Mouse (Mus musculus) left cerebral cortex, adult 2 months (tissue): Measurements from ENCODE around the gene Slc17a9. TPM values are rescaled to one million over a fixed set of nuclear protein-coding genes. Genes with fewer than 3 reads are reported as not detected.

Experiments used
- DNase-seq, 2 experiments: peaks; one replicate each; pipeline ENCODE4 v3.0.0; 2021 to 2022; ENCODE audit warnings: low spot score in 2 of 2, mixed read lengths in 1 of 2; ENCODE audit errors: extremely low spot score in 1 of 2
- H3K27ac ChIP-seq: fragments of 200-600 bp; 2 replicates; pipeline ENCODE4 v1.8.1; 2022
- H3K4me3 ChIP-seq: fragments of 200-600 bp; 2 replicates; pipeline ENCODE4 v1.8.1; 2022
- CTCF ChIP-seq: fragments of 200-600 bp; IDR thresholded peaks from 2 replicates; pipeline ENCODE4 v1.8.1; 2022; ENCODE audit warnings: antibody characterized with exemption, mild to moderate bottlenecking, moderate library complexity
- intact Hi-C: fragments of 180-260 bp; cut with DNase I; formaldehyde crosslinking; loops from one replicate; pipeline ENCODE4 v1.15.1; 2025
- long read RNA-seq, 2 experiments: library from polyadenylated mRNA; stranded (forward); transcript quantifications; one replicate each; pipeline ENCODE4 v2.0.0; 2021; ENCODE audit warnings: borderline mapping rate in 2 of 2
- total RNA-seq, 2 experiments: library from RNA; stranded (reverse); gene quantifications; 2 replicates each; pipeline ENCODE4 v1.2.3; 2021

The Slc17a9 gene
- under 1 TPM in 1 of 2 experiments, not detected in 1; 0.57 TPM for total RNA-seq
- long read RNA-seq, experiment 1, result 0 reads
- long read RNA-seq, experiment 2, partial matches to known transcripts, result 0 of 1 reads
- long read RNA-seq, experiment 2, other reads (novel, unspliced or antisense), result 1 of 1 reads

DNA sequence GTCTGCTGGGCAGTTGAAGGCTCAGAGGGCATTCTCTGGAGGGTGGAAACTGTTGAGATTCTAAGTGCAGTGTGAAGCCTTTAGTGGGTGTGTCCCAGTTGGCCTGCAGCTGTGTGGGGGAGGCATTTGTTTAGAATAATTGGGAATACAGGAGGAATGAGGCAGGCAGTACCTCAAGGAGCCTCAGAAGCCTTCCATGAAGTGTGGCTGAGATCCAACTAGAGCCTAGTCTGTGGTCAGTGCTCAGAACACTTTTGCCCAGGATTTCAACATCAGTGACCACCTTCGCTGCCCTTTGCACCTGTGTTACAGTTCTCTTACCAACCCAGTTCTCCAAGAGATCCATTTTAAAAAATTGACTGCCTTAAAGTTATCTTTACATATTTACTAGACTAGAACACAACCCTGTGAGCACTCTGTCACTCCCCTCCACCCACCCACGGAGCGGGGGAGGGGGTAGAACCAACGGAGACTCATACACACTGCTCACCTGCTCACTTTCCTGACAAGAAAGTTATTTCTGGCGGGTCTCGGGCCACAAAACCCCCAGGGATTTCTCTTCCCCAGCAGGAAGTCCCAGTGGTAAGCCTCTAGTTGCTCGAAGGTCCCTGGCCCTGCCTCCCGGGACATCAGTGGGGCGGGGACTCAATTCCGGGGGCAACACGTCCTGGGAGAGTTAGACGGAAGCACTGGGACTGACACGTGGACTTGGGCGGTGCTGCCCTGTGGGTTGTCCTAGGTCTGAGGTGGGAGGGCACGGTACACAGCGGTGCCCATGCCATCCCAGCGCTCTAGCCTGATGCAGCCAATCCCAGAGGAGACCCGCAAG lies at the start of gene Slc17a9:
Gene Slc17a9 (plus strand): TSS at position 679 of the 829 bp plus-strand sequence.
- TF ChIP-seq CTCF, result no peak
- no peak within 1 kb of the TSS for H3K27ac ChIP-seq
- no peak within 1 kb of the TSS for H3K4me3 ChIP-seq
- intact Hi-C loops, result loop anchor here (5.0 kb wide), 2 partner anchors 42 to 57 kb away; no protein-coding TSS in a partner anchor
- DNase-seq, result no peak

DNA sequence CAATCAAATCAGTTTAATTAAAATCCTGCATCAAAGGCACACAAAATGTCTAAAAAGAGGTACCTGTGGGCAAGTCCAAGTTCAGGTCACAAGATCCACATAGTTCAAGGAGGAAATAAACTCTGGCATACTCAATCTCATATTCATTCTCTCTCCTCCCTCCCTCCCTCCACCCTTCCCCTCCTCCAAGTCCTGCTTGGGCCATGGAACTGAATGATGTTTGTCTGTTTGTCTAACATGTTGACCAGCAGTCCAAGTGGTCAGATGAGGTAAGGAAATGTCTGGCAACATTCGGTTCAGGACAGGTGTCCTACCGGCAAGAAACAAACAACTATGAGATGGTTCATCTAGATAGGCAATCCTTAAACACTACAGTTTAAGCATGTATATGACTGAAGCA lies 48.4 kb upstream of the Slc17a9 start:
- no peak overlapping the region for H3K27ac ChIP-seq
- intact Hi-C loops, result no loop called here
- DNase-seq, result no peak
- TF ChIP-seq CTCF, result no peak
- no peak overlapping the region for H3K4me3 ChIP-seq

GRCm38 (mm10) chr2:180678609-180679140 lies 46.4 kb upstream of the Slc17a9 start:
- Histone ChIP-seq H3K27ac (no peak overlapping the region), H3K4me3 (no peak overlapping the region)
- intact Hi-C loops, result loop anchor here (1.0 kb wide), 2 partner anchors 67 to 101 kb away; no protein-coding TSS in a partner anchor
- TF ChIP-seq CTCF, result peak; percentile 80
- DNase-seq, result peak; percentile 52 to 63

- intact Hi-C loops, result loop anchor here (5.0 kb wide), 1 partner anchor 41 kb away; no protein-coding TSS in a partner anchor
- no peak for TF ChIP-seq CTCF
- no peak overlapping the region for H3K27ac ChIP-seq
- no peak overlapping the region for H3K4me3 ChIP-seq
- DNase-seq, result no peak
Measured at GRCm38 (mm10) chr2:180681225-180681624, 43.8 kb upstream of the Slc17a9 start.

DNA sequence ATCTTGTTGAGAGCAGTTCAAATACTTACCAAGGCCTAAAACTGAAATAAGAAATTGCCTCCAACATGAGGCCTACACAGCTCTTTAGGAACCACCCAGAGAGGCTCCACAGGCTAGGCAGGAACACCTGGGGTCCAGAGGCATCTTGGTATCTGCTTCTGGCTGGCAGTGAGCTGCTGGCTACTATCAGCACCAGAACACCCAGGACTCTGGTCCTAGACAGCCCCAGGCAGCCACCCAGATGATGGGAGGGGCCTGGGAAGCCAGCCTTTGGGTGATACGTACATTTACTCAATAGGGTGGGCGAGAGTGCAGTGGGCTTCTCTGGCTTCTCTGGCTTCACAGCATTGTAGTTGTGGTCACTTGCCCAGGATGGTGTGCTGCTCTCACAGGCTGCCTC lies 41.5 kb upstream of the Slc17a9 start:
- H3K4me3 ChIP-seq, result no peak overlapping the region
- DNase-seq, result no peak
- H3K27ac ChIP-seq, result no peak overlapping the region
- TF ChIP-seq CTCF, result no peak
- intact Hi-C loops, result loop anchor here (5.0 kb wide), 1 partner anchor 39 kb away; no protein-coding TSS in a partner anchor

GRCm38 (mm10) chr2:180684031-180684430 lies 41.0 kb upstream of the Slc17a9 start:
- TF ChIP-seq CTCF, result no peak
- H3K4me3 ChIP-seq, result no peak overlapping the region

GRCm38 (mm10) chr2:180689841-180690240 lies 35.2 kb upstream of the Slc17a9 start:
- Histone ChIP-seq H3K4me3 (no peak overlapping the region), H3K27ac (no peak overlapping the region; the same call in 1 of the 2 replicates)
- no peak for DNase-seq
- no peak for TF ChIP-seq CTCF
- intact Hi-C loops, result no loop called here

More at GRCm38 (mm10) chr2:180684031-180684430, 41.0 kb upstream of the Slc17a9 start:
- H3K27ac ChIP-seq, result no peak overlapping the region
- DNase-seq, result no peak
- intact Hi-C loops, result loop anchor here (5.0 kb wide), 1 partner anchor 38 kb away; no protein-coding TSS in a partner anchor

DNA sequence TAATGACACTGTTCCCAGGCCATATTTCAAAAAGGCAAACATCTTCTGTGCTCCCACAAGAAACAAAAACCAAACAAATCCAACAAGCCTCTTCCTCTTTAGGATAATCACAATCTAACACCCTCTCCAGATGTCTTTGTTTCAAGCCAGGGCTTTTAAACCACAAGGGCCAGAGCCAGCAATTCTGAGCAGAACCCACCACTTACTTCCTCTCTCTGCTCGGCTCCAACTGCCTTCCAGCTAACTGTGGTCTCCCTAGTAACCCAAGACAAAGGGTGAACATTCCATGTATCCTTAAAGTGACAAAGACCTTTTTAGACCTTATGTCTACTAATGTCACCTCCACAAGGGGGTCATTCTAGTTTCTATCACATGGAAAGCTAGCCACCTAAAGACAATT lies 32.4 kb upstream of the Slc17a9 start:
- intact Hi-C loops, result no loop called here
- H3K4me3 ChIP-seq, result no peak overlapping the region
- no peak for TF ChIP-seq CTCF
- no peak for DNase-seq
- peak overlapping the region; percentile 80 for H3K27ac ChIP-seq

GRCm38 (mm10) chr2:180695176-180695575 lies 29.9 kb upstream of the Slc17a9 start:
- Histone ChIP-seq H3K27ac (no peak overlapping the region), H3K4me3 (no peak overlapping the region)
- no peak for TF ChIP-seq CTCF
- no peak for DNase-seq
- intact Hi-C loops, result no loop called here

- peak overlapping the region; percentile 82 for H3K4me3 ChIP-seq
- DNase-seq, result no peak
- intact Hi-C loops, result no loop called here
- no peak overlapping the region for H3K27ac ChIP-seq
- TF ChIP-seq CTCF, result no peak
Measured at GRCm38 (mm10) chr2:180700457-180700856, 24.6 kb upstream of the Slc17a9 start.

DNA sequence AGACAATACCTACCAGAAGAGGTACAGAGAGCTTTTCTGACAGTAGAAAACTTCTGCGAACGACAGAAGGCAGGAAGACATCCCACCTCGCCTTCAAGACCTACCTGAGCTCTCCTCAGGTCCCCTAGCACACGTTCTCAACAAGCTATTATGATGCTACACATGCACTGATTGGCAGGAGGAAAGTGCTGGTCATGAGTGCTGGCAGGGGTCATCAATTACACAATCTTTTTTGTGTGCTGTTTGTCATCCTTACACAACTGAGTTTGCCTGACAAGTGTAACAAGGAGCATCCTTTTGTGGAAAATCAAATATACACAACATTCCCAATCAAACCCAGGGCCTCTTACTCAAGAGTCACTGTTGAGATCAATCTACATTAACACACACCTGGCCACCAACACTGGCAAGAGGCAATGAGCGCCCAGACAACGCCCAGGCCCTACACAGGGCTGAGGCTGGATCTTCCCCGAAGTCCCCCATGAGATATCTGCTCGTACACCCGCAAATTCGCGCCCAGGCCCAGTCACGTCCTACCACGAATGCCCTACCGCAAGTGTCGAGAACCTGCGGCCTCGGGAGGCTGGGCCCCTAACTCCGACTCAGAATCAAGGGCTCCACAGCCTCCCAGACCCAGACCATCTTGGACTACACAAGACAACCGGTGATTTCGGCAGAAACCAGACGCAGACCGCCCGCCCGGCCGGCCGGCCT lies 23.9 kb upstream of the Slc17a9 start:
- no peak for TF ChIP-seq CTCF
- Histone ChIP-seq H3K27ac (peak overlapping the region; percentile 98), H3K4me3 (peak overlapping the region; percentile 82)
- intact Hi-C loops, result no loop called here
- DNase-seq, result no peak
